Mouse (Mus musculus) thymus, postnatal 14 days (tissue): ENCODE measurements around the gene Txndc8.

Source experiments
- DNase-seq: peaks from one replicate; pipeline ENCODE4 v3.0.0; 2021

The Txndc8 gene

DNA sequence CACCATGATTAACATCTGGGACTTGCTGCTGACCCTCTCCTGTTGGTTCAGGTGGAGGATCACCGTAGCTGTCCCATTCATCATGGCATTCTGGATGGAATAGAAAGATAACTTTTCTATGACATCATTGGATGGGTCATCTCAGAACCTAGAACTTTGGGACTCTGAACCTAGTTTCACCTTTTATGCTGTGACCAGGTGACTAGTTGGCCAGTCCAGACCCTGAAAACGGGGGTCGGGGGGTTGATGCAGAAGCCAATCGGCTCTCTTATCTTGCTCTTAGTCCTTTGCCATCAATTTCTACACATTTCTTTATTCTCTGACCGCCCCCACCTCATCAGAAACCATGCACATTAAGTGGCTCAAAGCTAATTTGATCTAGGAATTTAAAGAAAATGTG lies at the start of gene Txndc8:
Gene Txndc8 (minus strand): TSS at position 101 of the 400 bp plus-strand sequence.
- DNase-seq: no peak

DNA sequence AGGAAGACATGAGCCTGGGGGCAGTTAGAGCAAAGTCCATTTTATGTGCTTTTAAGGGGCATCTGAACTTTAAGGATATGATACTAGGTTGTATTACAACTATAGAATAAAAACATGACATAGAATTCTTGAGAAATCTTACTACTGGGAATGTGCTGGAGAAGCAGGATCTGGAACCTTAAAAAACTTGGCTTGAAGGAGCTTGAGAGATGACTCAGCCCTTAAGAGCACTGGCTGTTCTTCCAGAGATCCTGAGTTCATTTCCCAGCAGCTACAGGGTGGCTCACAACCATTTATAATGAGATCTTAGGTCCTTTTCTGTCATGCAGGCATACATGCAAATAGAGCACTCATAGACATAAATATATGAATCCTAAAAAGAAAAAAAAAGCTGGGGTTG lies 46.7 kb upstream of the Txndc8 start:
- no peak for DNase-seq

DNA sequence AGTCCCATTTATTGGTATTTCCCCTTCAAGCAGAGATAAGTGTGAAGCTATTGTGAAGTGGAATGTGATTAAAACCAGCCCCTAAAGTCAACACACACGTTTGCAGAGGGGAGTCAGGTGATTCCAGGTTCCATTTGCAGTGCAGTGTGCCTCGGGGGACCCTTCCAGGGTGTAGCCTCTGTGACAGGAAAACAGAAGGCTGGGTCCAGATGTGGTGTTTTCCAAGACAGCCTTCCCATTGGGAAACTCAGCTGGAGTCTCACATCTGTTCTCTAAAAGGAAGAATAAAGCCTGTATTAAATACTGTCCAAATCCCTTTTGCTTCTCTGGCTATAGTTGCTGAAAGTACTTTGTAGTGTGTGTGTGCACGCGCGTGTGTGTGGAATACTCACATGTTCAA lies 45.5 kb upstream of the Txndc8 start:
- no peak for DNase-seq

DNA sequence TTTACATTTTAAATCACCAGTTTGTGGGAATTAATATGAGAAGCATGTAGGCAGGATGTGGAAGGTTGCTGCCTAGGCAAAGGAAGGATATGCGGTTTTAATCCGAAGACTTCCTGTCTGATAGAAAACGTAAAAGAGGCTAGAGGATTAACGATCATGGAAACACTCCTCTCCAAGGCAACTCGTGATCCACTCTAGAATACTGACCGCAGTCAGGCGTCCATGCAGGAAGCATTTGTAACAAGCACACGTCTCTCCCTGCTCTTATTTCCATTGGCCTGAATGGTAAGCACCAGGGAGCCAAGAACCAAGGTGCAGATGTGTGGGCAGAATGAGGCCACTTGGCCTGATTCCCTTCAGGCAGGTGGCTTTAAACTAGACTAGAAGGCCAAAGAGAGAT lies 41.8 kb upstream of the Txndc8 start:
- DNase-seq: no peak

DNA sequence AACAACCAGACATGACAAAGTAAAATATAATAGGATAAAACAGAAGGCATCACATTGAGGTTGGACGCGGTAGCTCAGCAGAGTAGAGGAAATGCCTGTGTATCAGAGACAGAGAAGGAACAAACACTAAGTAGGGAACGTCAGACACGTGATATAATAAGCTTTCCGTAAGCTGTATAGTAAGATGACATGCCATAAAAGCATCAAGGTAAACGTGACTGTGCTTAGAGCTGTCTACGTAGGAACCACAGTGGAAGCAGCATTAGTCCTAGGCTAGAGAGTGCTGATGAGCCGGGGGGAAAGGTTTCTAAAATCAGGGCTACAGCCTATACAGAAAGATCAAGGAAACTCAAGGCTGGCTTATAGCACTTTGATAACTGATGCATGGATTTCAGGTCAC lies 41.4 kb upstream of the Txndc8 start:
- DNase-seq: no peak

DNA sequence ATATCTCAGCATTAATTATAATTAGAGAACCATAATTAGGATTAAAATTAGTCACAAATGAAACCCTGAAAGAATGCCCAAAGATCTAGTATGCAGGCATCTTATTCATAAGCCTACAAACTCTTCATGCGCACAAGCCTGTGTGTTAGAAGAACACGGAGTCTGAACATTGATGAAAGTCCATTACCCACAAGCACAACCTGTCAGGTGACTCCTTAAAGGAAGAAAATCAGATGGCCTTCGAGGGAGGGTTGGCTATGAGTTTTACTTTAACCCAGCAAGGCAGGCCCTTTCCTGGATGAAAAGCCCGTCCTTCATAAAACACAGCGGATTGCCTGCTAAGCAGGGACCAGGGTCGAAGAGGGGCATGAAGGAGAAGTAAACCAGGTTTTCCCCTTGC lies 35.9 kb upstream of the Txndc8 start:
- DNase-seq: no peak

DNA sequence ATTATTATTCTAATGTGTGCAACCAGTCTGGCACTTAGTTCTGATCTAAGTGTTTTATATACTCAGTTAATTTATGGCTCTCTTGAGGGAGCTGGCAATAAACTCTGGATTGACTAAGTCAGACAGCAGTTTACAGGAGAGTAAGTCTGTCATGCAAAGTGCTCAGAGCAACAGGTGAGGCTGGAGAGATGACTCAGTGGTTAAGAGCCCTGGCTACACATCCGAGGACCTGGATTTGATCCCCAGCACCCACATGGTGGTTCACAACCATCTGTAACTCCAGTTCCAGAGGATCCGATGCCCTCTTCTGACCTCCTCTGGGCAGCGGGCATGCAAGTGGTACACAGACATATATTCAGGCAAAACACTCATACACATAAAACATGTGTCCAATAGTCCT lies 35.4 kb upstream of the Txndc8 start:
- no peak for DNase-seq

DNA sequence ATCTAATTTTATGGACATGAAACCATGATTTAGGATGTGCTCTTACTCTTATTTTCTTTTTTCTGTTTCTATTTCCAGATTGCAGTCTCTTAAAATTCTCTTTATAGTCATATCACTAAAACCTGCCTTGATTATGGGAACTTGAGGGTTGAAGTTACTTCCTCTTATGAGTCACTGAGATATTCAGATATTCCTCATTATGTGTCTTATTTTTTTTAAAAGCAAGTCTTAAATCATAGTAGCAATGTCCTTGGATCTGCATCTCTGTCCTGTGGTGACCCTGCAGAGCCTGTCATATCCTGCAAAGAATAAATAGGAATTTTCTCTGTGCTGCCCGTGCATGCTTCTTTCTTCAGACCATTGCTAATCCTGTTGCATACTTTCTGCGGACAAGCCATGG lies 31.2 kb upstream of the Txndc8 start:
- no peak for DNase-seq

DNA sequence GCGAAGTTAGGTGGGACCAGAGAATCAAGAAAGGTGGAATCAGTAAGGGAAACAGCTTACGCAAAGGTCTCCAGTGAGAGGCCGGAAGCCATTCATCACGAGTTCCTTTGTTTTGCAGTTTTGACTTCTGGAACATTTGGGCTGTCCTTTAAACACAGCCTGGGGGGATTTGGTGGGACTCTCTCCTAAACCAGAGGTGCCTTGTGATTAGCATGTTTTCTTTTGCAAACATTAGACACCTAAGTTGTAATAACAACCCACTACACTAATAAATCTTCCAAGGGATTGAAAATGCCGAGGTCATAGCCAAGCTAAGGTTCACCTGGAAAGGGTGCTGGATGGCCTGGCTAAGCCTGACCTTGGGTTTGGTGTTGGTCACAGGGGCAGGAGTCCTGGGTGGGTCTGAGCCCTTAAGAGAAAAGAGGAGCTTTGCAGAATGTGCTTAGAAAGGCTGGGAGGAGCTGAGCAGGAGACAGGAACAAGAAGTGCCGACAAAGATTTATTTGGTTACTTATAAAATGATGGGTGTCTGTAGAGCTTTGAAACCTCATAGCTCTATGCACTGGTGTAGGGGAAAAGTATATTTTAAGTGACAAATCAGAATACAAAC lies 28.3 kb upstream of the Txndc8 start:
- DNase-seq: no peak

DNA sequence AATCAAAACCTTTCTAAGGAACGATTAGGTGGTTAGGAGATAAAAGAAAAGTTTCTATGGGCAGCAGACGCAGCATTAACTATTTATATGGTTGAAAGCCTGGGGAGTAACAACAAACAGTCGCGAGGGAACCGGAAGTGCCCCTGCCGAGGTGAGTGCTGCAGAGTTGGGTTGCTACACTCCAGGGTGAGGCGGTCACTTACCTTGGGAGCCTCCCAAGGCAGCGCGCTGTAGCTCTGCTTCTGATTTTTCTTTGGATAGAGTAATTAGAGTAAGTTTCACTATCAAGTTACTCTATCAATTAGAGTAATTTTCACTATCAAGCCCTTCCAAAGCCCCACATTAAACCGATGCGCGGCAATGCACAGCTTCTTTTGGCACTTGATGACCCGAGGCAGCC lies 25.7 kb upstream of the Txndc8 start:
- peak; percentile 14 for DNase-seq

DNA sequence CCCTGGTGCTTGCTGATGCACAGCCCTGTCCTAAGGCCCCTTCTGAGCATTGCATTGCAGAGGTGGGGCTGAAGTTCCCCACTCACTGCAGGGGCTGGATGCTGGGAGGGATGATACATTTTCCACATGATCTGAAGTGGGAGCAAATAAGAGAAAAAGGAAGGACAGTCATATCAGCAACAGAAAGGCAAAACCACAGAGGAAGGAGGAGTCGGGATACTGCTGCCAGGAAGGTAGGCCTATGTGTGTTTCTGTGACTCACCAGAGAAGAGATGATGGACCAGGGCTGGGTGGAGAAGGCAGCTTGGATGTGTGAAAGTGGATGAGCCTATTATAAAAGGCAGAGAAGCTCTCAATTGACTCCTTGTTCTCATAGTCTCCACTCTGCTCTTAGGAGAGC lies 23.8 kb upstream of the Txndc8 start:
- no peak for DNase-seq

DNA sequence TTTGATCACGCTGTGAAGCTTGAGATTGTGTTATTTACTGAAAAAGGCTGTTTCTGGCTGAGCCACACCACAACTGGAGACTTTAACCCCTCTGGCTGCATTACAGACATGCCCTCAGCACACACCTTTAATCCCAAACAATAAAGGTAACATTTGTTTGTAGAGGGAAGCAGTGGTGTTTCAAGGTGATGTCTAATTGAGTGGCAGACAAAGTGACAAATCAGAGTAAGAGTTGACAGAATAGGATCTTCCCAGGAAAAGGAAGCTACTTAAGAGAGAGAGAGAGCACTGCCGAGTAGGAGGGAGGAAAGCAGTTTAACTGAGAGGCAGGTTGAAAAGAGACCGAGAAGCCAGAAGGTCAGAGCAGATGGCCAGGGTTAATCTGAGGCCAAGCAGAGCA lies 5.4 kb downstream of the Txndc8 start:
- DNase-seq: no peak

DNA sequence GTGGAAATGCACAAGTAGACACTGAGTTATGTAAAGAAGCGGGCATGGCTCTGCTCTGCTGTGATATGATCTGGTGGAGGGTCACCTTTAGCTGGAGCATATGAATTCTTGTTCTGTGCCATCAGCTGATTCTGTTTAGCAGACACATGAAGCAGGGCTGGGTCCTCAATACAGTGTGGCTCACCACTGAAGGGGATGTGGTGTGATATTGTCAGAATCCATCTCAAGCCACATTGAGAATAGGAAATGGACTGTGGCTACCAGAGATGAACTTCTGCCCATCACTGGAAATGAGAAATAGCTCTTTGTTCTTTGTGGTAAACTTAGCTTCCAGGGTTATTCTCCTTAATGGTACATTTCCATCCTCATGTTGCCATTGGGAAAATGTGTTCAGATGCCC lies 17.5 kb downstream of the Txndc8 start:
- no peak for DNase-seq

DNA sequence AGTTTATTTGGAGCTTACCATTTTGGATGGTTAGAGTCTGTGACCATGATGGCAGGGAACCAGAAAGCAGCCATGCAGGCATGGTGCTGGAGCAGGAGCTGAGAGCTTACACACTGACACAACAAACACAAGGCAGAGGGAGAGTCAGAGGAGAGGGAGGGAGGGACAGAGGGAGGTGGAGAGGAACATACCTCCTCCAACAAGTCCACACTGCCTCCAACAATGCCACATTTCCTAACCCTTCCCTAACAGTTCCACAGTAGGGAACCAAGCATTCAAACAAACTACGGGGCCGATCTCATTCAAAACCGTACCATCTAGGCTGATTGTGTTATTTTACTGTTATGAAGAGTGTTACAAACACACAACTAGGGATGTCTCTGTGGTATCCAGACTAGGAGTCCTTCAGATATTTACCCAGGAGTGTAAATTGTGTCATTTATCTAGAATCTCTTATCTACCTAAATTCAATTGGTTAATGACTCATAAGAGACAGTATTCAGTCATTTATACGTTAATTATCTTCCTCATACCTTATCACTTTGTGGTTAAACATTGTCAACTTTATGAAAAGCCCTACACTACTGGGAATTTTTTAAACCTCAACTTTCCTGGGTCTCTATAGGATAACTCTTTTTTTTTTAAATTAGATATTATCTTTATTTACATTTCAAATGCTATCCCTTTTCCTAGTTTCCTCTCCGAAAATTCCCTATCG lies 34.4 kb downstream of the Txndc8 start:
- no peak for DNase-seq

DNA sequence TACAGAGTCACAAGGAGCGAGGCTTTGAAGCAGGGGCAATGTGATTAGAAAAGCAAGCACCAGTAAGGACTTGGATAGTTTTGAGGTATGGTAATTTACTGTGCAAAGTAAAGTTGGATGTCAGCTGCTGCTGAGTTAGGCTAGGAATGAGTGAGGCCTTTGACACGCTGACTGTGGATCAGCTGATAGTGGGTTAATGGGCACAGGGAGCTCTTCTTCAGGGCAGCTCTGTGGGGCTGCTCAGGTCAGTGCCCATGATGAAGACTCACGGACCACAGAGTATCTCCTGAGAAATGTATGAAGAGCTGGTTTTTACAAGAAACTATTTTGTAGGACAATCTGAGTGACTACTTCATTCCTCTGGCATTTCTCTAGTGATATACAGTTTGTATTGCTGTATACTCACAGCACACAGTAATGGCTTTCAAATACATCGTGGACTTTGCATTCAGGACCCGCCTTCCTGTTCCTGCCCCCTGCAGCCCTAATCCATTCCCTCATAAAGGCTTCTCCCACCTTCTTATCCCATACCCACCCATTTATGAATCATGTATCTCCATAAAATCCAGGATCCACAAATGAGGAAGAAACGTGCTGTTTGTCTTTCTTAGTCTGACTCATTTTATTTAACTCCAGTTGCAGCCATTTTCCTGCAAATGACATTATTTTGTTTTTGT lies 35.2 kb downstream of the Txndc8 start:
- no peak for DNase-seq

DNA sequence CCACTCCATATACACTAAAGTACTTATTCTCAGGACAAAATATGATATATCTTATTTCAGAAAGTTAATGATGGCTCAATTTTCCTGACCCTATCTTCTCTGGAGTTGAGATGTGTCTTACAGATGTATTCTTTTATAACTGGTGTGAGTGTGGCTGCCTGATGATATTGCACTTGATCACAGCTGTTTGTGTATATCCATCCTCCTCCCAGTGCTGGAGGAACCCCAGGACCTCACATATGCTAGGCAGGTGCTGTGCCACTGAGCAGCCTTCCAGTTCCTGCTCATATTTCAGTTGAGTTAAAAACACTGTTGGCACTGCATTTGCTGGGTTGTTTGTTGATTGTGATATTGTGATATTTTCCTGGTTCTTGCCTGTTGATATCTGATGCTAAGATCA lies 38.6 kb downstream of the Txndc8 start:
- DNase-seq: no peak

DNA sequence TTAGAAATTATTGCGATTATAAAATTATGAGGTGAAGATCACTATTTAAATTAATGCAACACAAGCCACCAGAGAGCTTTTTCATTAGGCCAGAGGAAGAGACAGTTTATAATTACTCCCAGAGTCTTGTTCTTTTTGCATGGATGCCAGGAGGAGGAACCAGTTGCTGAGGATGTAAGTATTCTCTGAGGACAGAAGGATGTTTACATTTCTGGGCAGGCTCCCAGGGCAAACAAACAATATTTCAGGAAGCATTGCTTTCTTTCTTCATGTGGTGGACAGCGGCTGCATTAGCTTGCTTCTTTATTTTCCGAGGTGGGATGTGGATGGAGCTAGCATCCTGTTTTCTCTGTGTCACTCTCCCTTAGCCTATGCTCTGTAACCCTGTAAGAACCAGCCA lies 41.7 kb downstream of the Txndc8 start:
- no peak for DNase-seq

DNA sequence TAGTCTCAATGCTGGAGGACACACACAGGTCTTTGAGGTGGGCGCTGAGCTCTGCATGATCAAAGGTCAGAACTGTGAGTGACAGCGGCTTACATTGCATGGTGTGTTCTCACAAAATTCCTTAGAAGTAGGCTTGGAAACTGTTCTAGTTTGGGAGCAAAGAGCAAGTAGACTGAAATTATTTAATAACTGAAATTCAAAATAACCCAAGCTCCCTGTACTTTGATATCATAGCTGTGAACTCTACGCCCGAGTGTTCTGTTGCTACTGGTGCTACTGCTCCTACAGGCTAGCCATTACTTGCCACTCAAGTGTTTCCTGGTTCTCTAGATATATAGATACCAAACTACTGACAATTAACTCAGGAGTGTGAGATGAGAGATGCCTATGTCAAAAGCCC lies 43.4 kb downstream of the Txndc8 start:
- no peak for DNase-seq

DNA sequence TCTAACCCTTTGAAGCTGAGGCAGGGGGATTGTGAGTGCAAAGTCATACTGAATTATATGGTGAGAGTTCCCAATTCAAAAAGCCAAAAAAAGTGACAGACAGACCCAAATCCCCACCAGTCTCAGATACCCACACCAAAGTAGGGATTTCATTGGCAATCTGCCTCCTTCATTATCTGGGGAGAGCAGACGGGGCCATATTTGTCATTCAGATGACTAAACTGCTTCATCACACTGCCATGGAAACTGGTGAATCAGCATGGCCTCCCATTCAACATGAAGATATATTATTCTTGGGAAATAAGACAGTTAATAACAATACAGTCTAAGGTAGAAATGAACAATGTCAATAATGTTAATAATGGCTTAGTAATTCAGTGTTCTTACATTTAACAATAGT lies 44.8 kb downstream of the Txndc8 start:
- DNase-seq: no peak

DNA sequence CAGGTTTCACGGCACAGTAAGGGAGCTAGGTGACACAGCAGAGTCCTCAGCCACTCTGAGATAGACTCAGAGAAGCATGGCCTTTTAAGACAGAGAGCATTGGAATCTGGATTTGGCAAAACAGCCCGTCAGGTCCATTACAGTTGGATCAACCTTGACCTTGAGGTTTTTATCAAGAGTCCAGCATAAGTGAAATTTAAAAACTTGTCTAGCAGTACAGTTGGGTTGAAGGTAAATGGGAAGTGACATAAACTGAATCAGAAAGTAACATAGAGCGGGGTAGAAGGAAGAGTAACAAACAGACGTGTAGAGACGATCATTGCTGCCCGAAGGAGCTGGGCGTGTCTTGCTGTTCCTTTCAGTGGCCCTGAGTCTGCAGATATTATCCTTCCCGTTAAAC lies 49.9 kb downstream of the Txndc8 start:
- DNase-seq: no peak

DNA sequence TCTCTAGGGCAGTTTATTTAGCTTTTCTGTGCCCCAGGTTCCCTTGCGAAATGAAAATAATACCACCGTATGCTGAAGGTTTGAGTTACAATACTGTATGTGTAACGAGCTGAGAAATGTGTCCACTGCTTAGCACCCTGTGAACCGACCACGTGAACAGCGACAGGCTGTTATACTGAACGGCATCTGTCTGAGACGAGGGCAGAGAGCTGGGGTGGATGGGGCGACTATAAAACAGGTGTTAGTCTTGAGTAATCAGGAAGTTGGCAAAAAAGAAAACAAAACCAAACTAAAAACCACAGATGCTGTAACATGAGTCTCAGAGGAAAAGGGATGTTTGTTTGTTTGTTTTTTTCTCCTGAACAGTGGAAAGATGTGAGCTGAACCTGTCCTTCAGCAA lies 50.8 kb downstream of the Txndc8 start:
- peak; percentile 75 for DNase-seq

DNA sequence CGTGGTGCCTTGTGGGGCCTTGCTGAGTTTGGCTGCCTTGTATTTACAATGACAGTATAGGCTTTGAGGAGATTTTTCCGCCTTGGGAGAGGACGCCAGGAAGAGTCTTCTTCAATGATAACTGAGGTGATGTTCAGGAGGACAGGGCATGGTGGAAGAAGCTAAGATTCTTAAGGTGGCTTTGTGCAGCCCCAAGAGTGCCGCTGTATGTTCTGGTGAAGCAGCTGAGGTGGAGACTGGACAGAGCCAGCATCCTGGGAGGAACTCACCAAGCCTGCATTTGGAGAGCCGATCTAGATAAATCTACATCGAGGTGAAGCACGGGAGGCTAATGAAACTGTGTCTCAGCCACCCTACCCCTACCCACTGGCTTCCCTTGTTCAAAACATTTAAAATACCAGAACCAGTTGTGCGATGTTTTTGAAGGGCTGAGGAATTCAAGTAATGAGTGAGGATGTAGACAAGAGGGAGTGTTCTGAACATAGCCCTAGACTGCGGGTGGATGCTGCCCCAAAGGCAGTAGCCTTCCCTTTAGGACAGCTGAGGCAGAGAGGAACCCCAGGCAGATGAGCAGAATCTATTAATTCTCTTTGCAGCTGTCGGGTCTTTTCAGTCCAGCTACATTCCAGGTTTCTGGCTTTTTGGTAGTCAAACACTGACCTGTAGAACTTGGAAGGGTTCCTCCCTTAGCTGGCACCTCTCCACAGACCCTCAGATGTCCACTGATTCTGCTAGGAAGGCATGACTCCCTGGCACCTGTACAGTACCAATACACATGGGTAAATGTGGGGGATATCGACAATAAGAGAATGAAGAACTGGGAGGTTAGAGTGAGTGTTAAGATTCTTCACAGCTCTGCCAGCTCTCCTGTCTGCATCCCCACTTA lies 51.5 kb downstream of the Txndc8 start:
- DNase-seq: peak; percentile 23
